Mouse (Mus musculus) cerebellum, postnatal 36 days (tissue): ENCODE data around the gene Taf6l.
"Not testable (repeated sequence)": the region's sequence is repeated elsewhere in the genome, so short reads cannot be mapped to it uniquely, and the experiment has no call there.

Source experiments
- DNase-seq, 2 experiments: peaks; one replicate each; pipeline ENCODE4 v3.0.0; 2021 to 2022; ENCODE audit warnings: mixed read lengths in 2 of 2

The Taf6l gene

GRCm38 (mm10) chr19:8735389-8736159 is 50.6 kb downstream of the Taf6l start, which contains the start of gene Wdr74:
TSS of gene Wdr74 (plus strand) at chr19:8735827.
- DNase-seq, result peak; percentile 94 to 96

GRCm38 (mm10) chr19:8734334-8734733 is 51.9 kb downstream of the Taf6l start:
- DNase-seq, result no peak

- DNase-seq, result not testable (repeated sequence)
Observed at GRCm38 (mm10) chr19:8728335-8729099, 57.7 kb downstream of the Taf6l start.

- no peak for DNase-seq
Observed at GRCm38 (mm10) chr19:8727495-8728114, 58.6 kb downstream of the Taf6l start.

- no peak for DNase-seq
Observed at GRCm38 (mm10) chr19:8726609-8727390, 59.4 kb downstream of the Taf6l start.

- DNase-seq, result no peak
Observed at GRCm38 (mm10) chr19:8725081-8725613, 61.1 kb downstream of the Taf6l start.
